Mouse (Mus musculus) stomach, embryonic 14.5 days (tissue): Measurements from ENCODE around the gene Olfr1555-ps1. TPM values are rescaled to one million over a fixed set of nuclear protein-coding genes. Genes with fewer than 3 reads are reported as not detected.
"Not testable (repeated sequence)": the region's sequence is repeated elsewhere in the genome, so short reads cannot be mapped to it uniquely, and the experiment has no call there.

Experiments used
- ATAC-seq: fragments of 200-750 bp; cut with Nextera tagmentation; 2 replicates; pipeline ENCODE4 v1.8.0; 2017; ENCODE audit warnings: low read depth, moderate TSS enrichment; ENCODE audit not compliant: insufficient number of reproducible peaks, insufficient read depth, low FRiP score
- H3K27ac ChIP-seq: fragments of 300-500 bp; sonication (generic); 2 replicates; pipeline ENCODE4 v1.5.1; 2014; ENCODE audit warnings: mild to moderate bottlenecking, low read length, moderate library complexity, mixed read lengths
- H3K27me3 ChIP-seq: fragments of 300-500 bp; sonication (generic); 2 replicates; pipeline ENCODE4 v1.6.1; 2014; ENCODE audit warnings: low read length, control low read depth, mixed read lengths; ENCODE audit not compliant: control insufficient read depth, insufficient read depth
- H3K36me3 ChIP-seq: fragments of 300-500 bp; sonication (generic); 2 replicates; pipeline ENCODE4 v1.6.1; 2014; ENCODE audit warnings: mild to moderate bottlenecking, control low read depth, low read length, moderate library complexity, mixed read lengths; ENCODE audit not compliant: control insufficient read depth, insufficient read depth
- H3K4me1 ChIP-seq: fragments of 300-500 bp; sonication (generic); 2 replicates; pipeline ENCODE4 v1.6.1; 2014; ENCODE audit warnings: low read length, control low read depth, mixed read lengths; ENCODE audit not compliant: control insufficient read depth, insufficient read depth
- H3K4me2 ChIP-seq: fragments of 300-500 bp; sonication (generic); replicated peaks from 2 replicates; pipeline ENCODE4 v1.6.1; 2014; ENCODE audit warnings: low read depth, low read length, control low read depth
- H3K4me3 ChIP-seq: fragments of 300-500 bp; sonication (generic); 2 replicates; pipeline ENCODE4 v1.5.1; 2014; ENCODE audit warnings: low read depth, low read length, control low read depth
- H3K9ac ChIP-seq: fragments of 300-500 bp; sonication (generic); replicated peaks from 2 replicates; pipeline ENCODE4 v1.6.1; 2014; ENCODE audit warnings: low read depth, mild to moderate bottlenecking, control low read depth, low read length, moderate library complexity, mixed read lengths
- H3K9me3 ChIP-seq: fragments of 300-500 bp; sonication (generic); 2 replicates; pipeline ENCODE4 v1.6.1; 2016; ENCODE audit warnings: low read depth, low read length, control low read depth; ENCODE audit not compliant: control insufficient read depth
- WGBS: fragments of 180-500 bp; shearing (Covaris S2); extraction: QIAGEN DNeasy Blood & Tissue Kit; methylation state at CpG from one replicate; pipeline ENCODE4 v1.1.7; 2014; 5-methylcytosine and 5-hydroxymethylcytosine counted together
- polyA plus RNA-seq: library from polyadenylated mRNA; unstranded; fragments of >200 nt; fragmentation: Nextera tagmentation; extraction: Ambion mirVana; gene quantifications from 2 replicates; pipeline ENCODE4 v1.2.1, GENCODE M21; 2014

The Olfr1555-ps1 gene
- polyA plus RNA-seq: not detected in 2 replicates

DNA sequence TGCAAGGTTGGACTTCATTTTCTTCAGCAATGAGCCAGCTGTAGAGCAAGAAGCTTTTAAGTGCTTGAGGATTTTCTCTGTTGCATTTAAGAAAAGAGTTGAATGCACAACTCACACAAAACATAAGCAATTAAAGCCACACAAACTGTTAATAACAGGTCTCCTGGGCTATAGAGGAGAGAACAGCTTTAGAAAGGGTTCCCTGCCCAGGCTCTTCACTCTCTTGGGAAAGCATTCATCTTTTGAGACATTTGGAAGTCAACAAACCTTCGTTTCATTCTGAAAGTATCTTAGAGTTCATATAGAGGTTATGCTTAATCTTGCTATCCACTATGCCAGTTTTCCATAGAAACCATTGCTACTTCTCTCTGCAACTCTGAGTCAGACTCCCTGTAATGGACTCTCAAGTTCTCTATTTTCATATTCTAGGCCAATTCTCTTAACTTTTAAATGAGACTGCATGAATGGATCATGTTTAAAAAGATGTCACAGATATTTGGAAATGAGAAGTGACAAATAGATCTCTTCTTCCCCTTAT lies at the start of gene Olfr1555-ps1:
Olfr1555-ps1 (minus strand) TSS at position 51 of the 538 bp plus-strand sequence.
- not testable (repeated sequence) for H3K27ac ChIP-seq, H3K4me2 ChIP-seq, ATAC-seq, H3K27me3 ChIP-seq, H3K4me1 ChIP-seq, H3K36me3 ChIP-seq, H3K4me3 ChIP-seq, H3K9ac ChIP-seq, H3K9me3 ChIP-seq
- WGBS: 7% methylated on average over 1 of the region's 1 CpGs

DNA sequence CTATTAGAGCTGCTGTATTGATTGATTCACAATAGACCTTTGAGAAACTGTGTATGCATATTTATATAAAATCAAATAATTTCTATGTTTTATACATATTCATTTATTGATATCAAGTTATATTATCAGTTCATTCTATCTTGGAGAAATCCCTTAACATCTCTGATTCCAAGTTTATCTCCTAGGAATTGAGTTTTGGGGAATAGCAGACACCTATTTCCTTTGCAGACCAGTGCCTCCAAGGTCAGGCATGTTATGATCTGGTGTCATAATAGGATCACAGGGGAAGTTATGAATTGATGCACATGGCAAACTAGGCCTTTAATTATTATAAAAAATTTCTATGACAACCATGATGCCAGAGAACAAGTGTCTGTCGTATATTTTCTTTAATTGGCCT lies 30.4 kb upstream of the Olfr1555-ps1 start, which contains the start of gene Olfr1431:
Olfr1431 (plus strand) TSS at position 301 of the 400 bp plus-strand sequence.
- Histone ChIP-seq H3K4me1 (no peaks in the 10 kb centered on the region), H3K27me3 (no peaks in the 10 kb centered on the region), H3K9ac (no peak within 1 kb of the TSS), H3K9me3 (no peaks in the 10 kb centered on the region), H3K4me2 (no peak within 1 kb of the TSS), H3K4me3 (no peak within 1 kb of the TSS), H3K27ac (no peak within 1 kb of the TSS), H3K36me3 (no peaks in the 10 kb centered on the region)
- ATAC-seq: no peak
- 77% methylated on average over 1 of the region's 1 CpGs for WGBS

DNA sequence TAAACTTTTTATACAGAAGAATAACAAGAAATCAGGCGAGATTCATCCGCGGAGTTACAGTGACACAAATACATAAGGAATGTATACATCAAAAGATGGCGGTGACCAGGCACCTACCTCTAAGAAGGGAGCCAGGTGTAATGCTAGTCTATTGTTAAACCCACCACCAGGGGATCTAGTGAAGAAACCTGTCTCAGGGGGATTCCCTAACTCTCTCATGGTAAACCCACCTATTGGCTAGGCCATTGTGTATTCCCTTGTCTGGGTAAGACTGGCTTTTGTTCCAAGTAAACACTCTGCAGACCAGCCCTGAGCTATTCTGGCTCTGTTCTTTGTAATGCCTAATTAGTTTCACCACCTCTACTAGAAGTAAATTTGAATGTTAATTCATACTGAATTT lies 29.2 kb upstream of the Olfr1555-ps1 start:
- not testable (repeated sequence) for H3K36me3 ChIP-seq

DNA sequence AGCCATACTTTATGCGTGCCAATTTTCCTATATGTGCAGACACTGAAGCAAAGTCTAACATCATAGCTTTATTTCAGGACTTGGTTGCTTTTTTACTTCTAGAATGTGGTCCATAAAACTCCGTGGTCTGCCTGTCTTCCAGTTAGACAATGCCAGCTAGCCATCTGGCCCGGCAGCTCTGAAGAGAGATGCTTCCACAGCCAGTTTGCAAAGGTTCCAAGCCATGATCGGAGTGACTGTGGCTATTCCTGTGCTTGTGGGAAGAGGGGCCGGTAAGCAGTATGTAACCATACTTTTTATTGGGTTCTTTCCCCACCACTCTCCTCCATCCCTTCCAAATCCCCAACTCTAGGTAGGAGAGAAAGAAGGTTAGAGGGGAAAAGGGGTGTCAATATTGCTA lies 5.5 kb upstream of the Olfr1555-ps1 start:
- H3K9ac ChIP-seq, H3K27me3 ChIP-seq, H3K4me2 ChIP-seq, H3K4me3 ChIP-seq, H3K4me1 ChIP-seq, ATAC-seq, H3K9me3 ChIP-seq, H3K27ac ChIP-seq, H3K36me3 ChIP-seq: not testable (repeated sequence)
- WGBS: 75% methylated on average over 5 of the region's 5 CpGs

More for the DNA sequence above, 29.2 kb upstream of the Olfr1555-ps1 start:
- not testable (repeated sequence) for H3K4me1 ChIP-seq, H3K4me2 ChIP-seq, H3K9me3 ChIP-seq, ATAC-seq, H3K9ac ChIP-seq, H3K27me3 ChIP-seq, H3K4me3 ChIP-seq, H3K27ac ChIP-seq
- WGBS: 87% methylated on average over 4 of the region's 4 CpGs

DNA sequence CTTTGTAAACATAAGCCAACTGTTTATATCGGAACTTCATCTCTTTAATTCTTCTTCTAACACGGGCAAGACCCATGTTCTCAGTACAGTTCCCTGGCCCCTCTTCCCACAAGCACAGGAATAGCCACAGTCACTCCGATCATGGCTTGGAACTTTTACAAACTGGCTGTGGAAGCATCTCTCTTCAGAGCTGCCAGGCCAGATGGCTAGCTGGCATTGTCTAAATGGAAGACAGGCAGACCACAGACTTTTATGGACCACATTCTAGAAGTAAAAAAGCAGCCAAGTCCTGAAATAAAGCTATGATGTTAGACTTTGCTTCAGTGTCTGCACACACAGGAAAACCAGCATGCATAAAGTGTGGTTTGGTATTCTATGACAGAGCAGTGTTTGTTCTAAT lies 24.5 kb downstream of the Olfr1555-ps1 start:
- Histone ChIP-seq H3K4me3 (no peak overlapping the region), H3K4me1 (no peaks in the 10 kb centered on the region), H3K9me3 (no peaks in the 10 kb centered on the region), H3K27ac (no peak overlapping the region), H3K36me3 (no peaks in the 10 kb centered on the region), H3K4me2 (no peak overlapping the region), H3K9ac (no peak overlapping the region), H3K27me3 (no peaks in the 10 kb centered on the region)
- no peak for ATAC-seq
- 69% methylated on average over 3 of the region's 3 CpGs for WGBS

DNA sequence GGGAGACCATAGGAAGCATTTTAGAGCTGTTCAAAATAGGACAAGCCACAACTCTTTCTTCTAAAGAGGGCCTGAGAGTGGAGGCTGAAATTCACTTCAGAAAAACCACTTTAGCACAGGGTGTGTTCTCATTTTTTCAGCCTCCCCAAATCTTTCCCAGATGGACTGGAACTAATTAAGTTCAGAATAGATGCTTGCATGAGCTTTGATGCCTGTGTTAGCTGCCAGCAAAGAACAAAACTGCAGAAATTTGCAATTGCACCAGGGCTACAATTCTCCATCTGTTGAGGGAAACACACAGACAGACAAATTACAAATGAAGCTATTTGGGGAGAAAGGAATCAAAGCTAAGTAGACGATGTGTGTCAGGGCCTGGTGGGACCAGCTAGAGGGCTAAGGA lies 26.6 kb downstream of the Olfr1555-ps1 start:
- Histone ChIP-seq H3K27me3 (no peaks in the 10 kb centered on the region), H3K9ac (no peak overlapping the region), H3K4me2 (no peak overlapping the region), H3K9me3 (no peaks in the 10 kb centered on the region), H3K4me1 (no peaks in the 10 kb centered on the region), H3K27ac (no peak overlapping the region), H3K4me3 (no peak overlapping the region), H3K36me3 (no peaks in the 10 kb centered on the region)
- 63% methylated on average over 1 of the region's 1 CpGs for WGBS
- ATAC-seq: no peak

DNA sequence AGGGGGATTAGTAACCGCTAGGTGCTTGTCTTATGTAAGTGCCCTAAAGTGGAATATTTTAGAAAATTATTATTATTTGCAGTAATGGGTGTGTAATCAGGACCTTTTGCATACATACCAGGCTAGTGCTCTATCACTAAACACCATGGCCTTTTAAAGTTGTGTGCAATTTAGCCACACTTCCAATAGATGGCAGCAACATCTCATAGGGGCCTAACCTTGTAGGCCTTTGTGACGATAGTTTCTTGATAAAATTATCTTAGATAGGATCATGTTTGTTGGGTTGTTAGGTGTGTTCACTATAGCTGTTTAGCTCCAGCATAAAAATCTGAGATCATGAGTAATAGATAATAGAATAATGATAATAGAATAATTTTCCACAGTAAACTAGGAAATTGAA lies 35.6 kb downstream of the Olfr1555-ps1 start:
- no peak overlapping the region for H3K4me2 ChIP-seq
- no peak for ATAC-seq
- no peaks in the 10 kb centered on the region for H3K27me3 ChIP-seq
- H3K27ac ChIP-seq: no peak overlapping the region
- no peaks in the 10 kb centered on the region for H3K9me3 ChIP-seq
- WGBS: 20% methylated on average over 2 of the region's 2 CpGs
- no peaks in the 10 kb centered on the region for H3K36me3 ChIP-seq
- H3K4me1 ChIP-seq: no peaks in the 10 kb centered on the region
- H3K9ac ChIP-seq: no peak overlapping the region
- no peak overlapping the region for H3K4me3 ChIP-seq

DNA sequence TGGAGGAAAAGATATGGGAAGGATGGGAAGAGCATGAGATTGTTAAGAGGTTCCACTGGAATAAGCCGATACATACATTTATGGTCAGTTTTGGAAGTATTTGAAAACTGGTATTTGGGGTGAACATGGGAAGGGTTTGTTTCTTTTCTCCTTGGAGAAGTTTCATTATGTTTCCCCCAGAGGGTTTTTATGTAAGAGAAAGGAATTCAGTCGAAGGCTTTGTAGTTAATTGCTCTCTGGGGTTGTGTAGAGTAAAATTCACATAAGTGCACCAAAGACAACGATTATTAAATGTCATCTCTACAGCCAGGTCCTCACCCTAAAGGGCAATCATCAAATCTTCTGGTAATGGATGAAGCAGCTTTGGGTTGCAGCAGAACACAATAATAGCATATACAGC lies 46.8 kb downstream of the Olfr1555-ps1 start, which contains the start of gene Olfr76:
Olfr76 (minus strand) TSS at position 101 of the 400 bp plus-strand sequence.
- Histone ChIP-seq H3K4me3 (no peak within 1 kb of the TSS), H3K9ac (no peak within 1 kb of the TSS), H3K4me1 (no peaks in the 10 kb centered on the region), H3K27me3 (no peaks in the 10 kb centered on the region), H3K27ac (no peak within 1 kb of the TSS), H3K36me3 (no peaks in the 10 kb centered on the region), H3K4me2 (no peak within 1 kb of the TSS), H3K9me3 (no peaks in the 10 kb centered on the region)
- 83% methylated on average over 3 of the region's 3 CpGs for WGBS
- no peak for ATAC-seq

DNA sequence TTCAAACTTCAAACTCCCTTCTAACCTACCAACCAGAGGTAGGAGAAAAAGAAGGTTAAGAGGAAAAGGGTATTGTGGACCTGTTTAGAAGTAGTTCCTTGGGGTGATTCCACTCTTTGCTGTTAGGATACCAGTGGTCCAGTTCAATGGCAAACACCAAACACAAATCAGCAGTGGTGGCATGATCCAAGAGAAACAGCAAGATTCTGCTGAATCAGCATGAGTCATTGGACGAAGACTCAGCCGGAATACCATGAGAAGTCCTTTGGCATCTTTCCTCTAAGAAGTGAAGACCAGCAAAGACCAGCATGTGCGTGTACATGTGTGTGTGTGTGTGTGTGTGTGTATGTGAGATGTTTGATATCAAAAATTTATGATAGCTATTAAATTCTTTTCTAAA lies 53.4 kb downstream of the Olfr1555-ps1 start:
- 88% methylated on average over 3 of the region's 3 CpGs for WGBS
- no peak for ATAC-seq
- no peaks in the 10 kb centered on the region for H3K9me3 ChIP-seq

More for the DNA sequence above, 53.4 kb downstream of the Olfr1555-ps1 start:
- H3K9ac ChIP-seq: no peak overlapping the region
- H3K4me1 ChIP-seq: no peaks in the 10 kb centered on the region
- no peaks in the 10 kb centered on the region for H3K27me3 ChIP-seq
- no peaks in the 10 kb centered on the region for H3K36me3 ChIP-seq
- no peak overlapping the region for H3K4me2 ChIP-seq
- no peak overlapping the region for H3K4me3 ChIP-seq
- H3K27ac ChIP-seq: no peak overlapping the region
